21 mouse cellular contexts compared by ENCODE assay signal in the genomic region with DNA sequence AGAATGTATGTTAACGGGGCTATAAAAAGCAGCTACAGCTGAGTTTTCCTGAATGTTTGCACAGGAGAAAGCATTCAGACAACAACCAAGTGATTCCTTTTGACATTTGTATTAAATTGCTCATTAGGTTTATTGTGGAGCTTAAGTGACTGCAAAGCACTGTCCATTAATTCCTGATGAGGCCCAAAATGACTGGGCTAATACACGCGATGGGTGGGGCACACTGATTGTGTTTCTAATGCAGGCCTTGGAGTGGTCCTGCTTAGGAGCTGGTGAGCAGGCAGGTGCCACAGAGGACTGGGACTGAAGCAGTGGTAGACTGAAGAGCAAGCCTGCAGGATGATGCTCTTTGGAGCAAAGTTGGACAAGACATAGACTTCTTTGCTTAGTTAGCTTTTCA.
DNase-seq lines count a peak whose midpoint lies in the region; ATAC-seq lines count a peak whose summit lies in the region.
"Had no signal": no experiment of that assay in that cellular context is flagged by ENCODE, and none has a peak within 500 bp of the region (broad histone marks: within the 10 kb centered on the region; RNA-seq: fewer than 3 reads in every experiment).

No protein-coding gene starts in this region.

- H3K36me3 ChIP-seq in forebrain, embryonic 11.5 days (ENCODE audit: control insufficient read depth, insufficient read depth, low read length): no peaks in the 10 kb centered on the region
- no peaks in the 10 kb centered on the region for H3K36me3 ChIP-seq in forebrain, embryonic 16.5 days (ENCODE audit: control insufficient read depth, insufficient read depth)
- no peaks in the 10 kb centered on the region for H3K36me3 ChIP-seq in hindbrain, embryonic 11.5 days (ENCODE audit: control insufficient read depth, insufficient read depth, low read length)
- H3K36me3 ChIP-seq in hindbrain, embryonic 10.5 days: no peaks in the 10 kb centered on the region
- H3K36me3 ChIP-seq in hindbrain, embryonic 14.5 days (replicated peaks; ENCODE audit: control insufficient read depth, insufficient read depth): no peaks in the 10 kb centered on the region
- H3K36me3 ChIP-seq: embryonic facial prominence, embryonic 12.5 days; heart, embryonic 10.5 days had no signal

- H3K27ac ChIP-seq in forebrain, embryonic 11.5 days (ENCODE audit: low read depth, low read length): no peak overlapping the region
- no peak overlapping the region for H3K27ac ChIP-seq in forebrain, embryonic 16.5 days (ENCODE audit: low read length)
- no peak overlapping the region for H3K27ac ChIP-seq in hindbrain, embryonic 11.5 days (ENCODE audit: low read depth, low read length)
- H3K27ac ChIP-seq in hindbrain, embryonic 10.5 days: no peak overlapping the region
- no peak overlapping the region for H3K27ac ChIP-seq in hindbrain, embryonic 14.5 days
- H3K27ac ChIP-seq: embryonic facial prominence, embryonic 12.5 days; heart, embryonic 10.5 days had no signal

- H3K4me2 ChIP-seq in forebrain, embryonic 11.5 days (ENCODE audit: low read depth, low read length, severe bottlenecking): no peak overlapping the region
- H3K4me2 ChIP-seq in forebrain, embryonic 16.5 days (ENCODE audit: low read length): no peak overlapping the region
- H3K4me2 ChIP-seq in hindbrain, embryonic 11.5 days (replicated peaks; ENCODE audit: low read depth, low read length): no peak overlapping the region
- no peak overlapping the region for H3K4me2 ChIP-seq in hindbrain, embryonic 14.5 days (replicated peaks)
- H3K4me2 ChIP-seq: embryonic facial prominence, embryonic 12.5 days had no signal

- 29% methylated on average over 3 of the region's 3 CpGs for WGBS in forebrain, embryonic 11.5 days
- WGBS in forebrain, embryonic 16.5 days: 7% methylated on average over 3 of the region's 3 CpGs
- WGBS in hindbrain, embryonic 11.5 days: 79% methylated on average over 3 of the region's 3 CpGs
- 85% methylated on average over 3 of the region's 3 CpGs for WGBS in hindbrain, embryonic 10.5 days
- 66% methylated on average over 3 of the region's 3 CpGs for WGBS in hindbrain, embryonic 14.5 days

- H3K9ac ChIP-seq in forebrain, embryonic 11.5 days (ENCODE audit: low read length): no peak overlapping the region
- no peak overlapping the region for H3K9ac ChIP-seq in forebrain, embryonic 16.5 days (replicated peaks; ENCODE audit: low read depth, low read length)
- no peak overlapping the region for H3K9ac ChIP-seq in hindbrain, embryonic 11.5 days (ENCODE audit: low read depth, low read length)
- H3K9ac ChIP-seq in hindbrain, embryonic 14.5 days: no peak overlapping the region
- H3K9ac ChIP-seq: embryonic facial prominence, embryonic 12.5 days had no signal

- intact Hi-C loops in gastrocnemius, postnatal 36 days (cut with DNase I): no loop called here

- no peak overlapping the region for H3K4me3 ChIP-seq in forebrain, embryonic 11.5 days (ENCODE audit: low read depth, low read length)
- no peak overlapping the region for H3K4me3 ChIP-seq in forebrain, embryonic 16.5 days (replicated peaks; ENCODE audit: low read length)
- no peak overlapping the region for H3K4me3 ChIP-seq in hindbrain, embryonic 11.5 days (ENCODE audit: low read depth, low read length)
- H3K4me3 ChIP-seq in hindbrain, embryonic 10.5 days: no peak overlapping the region
- no peak overlapping the region for H3K4me3 ChIP-seq in hindbrain, embryonic 14.5 days (replicated peaks; ENCODE audit: low read length)
- H3K4me3 ChIP-seq: embryonic facial prominence, embryonic 12.5 days; heart, embryonic 10.5 days had no signal

- H3K27me3 ChIP-seq in forebrain, embryonic 11.5 days (ENCODE audit: control insufficient read depth, insufficient read depth, low read length): no peaks in the 10 kb centered on the region; the same call in 1 of the 2 replicates
- no peaks in the 10 kb centered on the region for H3K27me3 ChIP-seq in forebrain, embryonic 16.5 days (replicated peaks; ENCODE audit: control insufficient read depth, insufficient read depth, low read length)
- no peaks in the 10 kb centered on the region for H3K27me3 ChIP-seq in hindbrain, embryonic 11.5 days (ENCODE audit: control insufficient read depth, insufficient read depth, low read length)
- H3K27me3 ChIP-seq in hindbrain, embryonic 10.5 days (ENCODE audit: insufficient read depth, poor library complexity, severe bottlenecking): no peaks in the 10 kb centered on the region
- H3K27me3 ChIP-seq in hindbrain, embryonic 14.5 days (ENCODE audit: control insufficient read depth, insufficient read depth, low read length): no peaks in the 10 kb centered on the region
- H3K27me3 ChIP-seq: embryonic facial prominence, embryonic 12.5 days had no signal

- DNase-seq in forebrain, embryonic 11.5 days (ENCODE audit: low spot score): no peak
- no peak for DNase-seq in hindbrain, embryonic 11.5 days (ENCODE audit: low spot score)
- no peak for DNase-seq in hindbrain, embryonic 10.5 days (ENCODE audit: low spot score)
- DNase-seq in ES-CJ7 (ENCODE audit: low read depth, low spot score): peak; percentile 59
- DNase-seq in hindbrain, embryonic 14.5 days (ENCODE audit: low spot score): no peak
- no peak for DNase-seq in cerebellum, adult 9-11 months
- no peak for DNase-seq in gastrocnemius, postnatal 36 days
- DNase-seq: adrenal gland, adult 8-10 months; adrenal gland, postnatal 36 days; B cell, adult 2 months; cerebellum, adult 2 months; cerebellum, postnatal 25 days; heart, adult 18-20 months; heart, postnatal 10 days; heart, postnatal 4 days; kidney, adult 2 months had no signal

- ATAC-seq in forebrain, embryonic 11.5 days (replicated peaks; ENCODE audit: low FRiP score): peak; percentile 28; the same call in 1 of the 2 replicates
- no peak for ATAC-seq in forebrain, embryonic 16.5 days
- ATAC-seq in hindbrain, embryonic 11.5 days (ENCODE audit: low FRiP score): peak; percentile 27; the same call in 1 of the 2 replicates
- peak; percentile 37; the same call in 1 of the 2 replicates for ATAC-seq in hindbrain, embryonic 14.5 days (ENCODE audit: low FRiP score)
- ATAC-seq: CD4-positive, CD25-positive, alpha-beta regulatory T cell, adult 4 months; intestine, embryonic 16.5 days had no signal

- no peaks in the 10 kb centered on the region for H3K9me3 ChIP-seq in forebrain, embryonic 11.5 days (ENCODE audit: control insufficient read depth, low read length)
- H3K9me3 ChIP-seq in forebrain, embryonic 16.5 days (ENCODE audit: control insufficient read depth, low read length): no peaks in the 10 kb centered on the region
- H3K9me3 ChIP-seq in hindbrain, embryonic 11.5 days (ENCODE audit: control insufficient read depth, low read length): no peaks in the 10 kb centered on the region
- no peaks in the 10 kb centered on the region for H3K9me3 ChIP-seq in hindbrain, embryonic 10.5 days
- no peaks in the 10 kb centered on the region for H3K9me3 ChIP-seq in hindbrain, embryonic 14.5 days (ENCODE audit: control insufficient read depth, low read length)
- H3K9me3 ChIP-seq: embryonic facial prominence, embryonic 12.5 days; heart, embryonic 10.5 days had no signal

- 0 out of 2 replicates have a peak, but pooled peaks cover 3% of the 10 kb centered on the region for H3K4me1 ChIP-seq in forebrain, embryonic 11.5 days (replicated peaks; ENCODE audit: control insufficient read depth, insufficient read depth, low read length)
- H3K4me1 ChIP-seq in forebrain, embryonic 16.5 days (replicated peaks; ENCODE audit: control insufficient read depth, insufficient read depth, low read length): peaks cover 4% of the 10 kb centered on the region; the same call in 1 of the 2 replicates
- no peaks in the 10 kb centered on the region for H3K4me1 ChIP-seq in hindbrain, embryonic 11.5 days (replicated peaks; ENCODE audit: control insufficient read depth, insufficient read depth, low read length)
- H3K4me1 ChIP-seq in hindbrain, embryonic 10.5 days (replicated peaks): peaks cover 6% of the 10 kb centered on the region; the same call in 1 of the 2 replicates
- no peaks in the 10 kb centered on the region; the same call in 1 of the 2 replicates for H3K4me1 ChIP-seq in hindbrain, embryonic 14.5 days (replicated peaks; ENCODE audit: control insufficient read depth, insufficient read depth, low read length)
- H3K4me1 ChIP-seq: embryonic facial prominence, embryonic 12.5 days; heart, embryonic 10.5 days had no signal
